ENCODE assay signal across 16 mouse cellular contexts in the genomic region with DNA sequence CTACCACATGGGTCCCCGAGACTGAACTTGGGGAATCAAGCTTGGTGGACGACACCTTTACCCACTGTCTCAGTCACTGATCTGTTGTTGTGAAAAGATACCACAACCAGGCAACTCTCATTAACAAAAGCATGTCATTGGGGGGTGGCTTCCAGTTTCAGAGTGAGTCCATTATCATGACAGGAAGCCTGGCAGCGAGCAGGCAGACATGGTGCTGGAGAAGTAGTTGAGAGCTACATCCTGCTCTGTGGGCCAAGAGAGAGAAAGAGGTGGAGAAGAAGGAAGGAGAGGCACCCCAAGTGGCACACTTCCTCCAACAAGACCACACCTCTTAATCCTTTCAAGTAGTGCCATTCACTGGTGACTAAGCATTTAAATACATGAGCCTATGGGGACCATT. TPM values are rescaled to one million over a fixed set of nuclear protein-coding genes. Genes with fewer than 3 reads are reported as not detected.
"Had no signal": no experiment of that assay in that cellular context is flagged by ENCODE, and none has a peak within 500 bp of the region (broad histone marks: within the 10 kb centered on the region; RNA-seq: fewer than 3 reads in every experiment).

No protein-coding gene starts in this region.

- H3K4me3 ChIP-seq: limb, embryonic 12.5 days; liver, embryonic 13.5 days; lung, embryonic 15.5 days; midbrain, embryonic 10.5 days; myocyte; neural tube, embryonic 12.5 days had no signal

- H3K27me3 ChIP-seq: limb, embryonic 12.5 days; lung, embryonic 15.5 days; neural tube, embryonic 12.5 days had no signal

- H3K27ac ChIP-seq: kidney, postnatal 0 days; limb, embryonic 12.5 days; liver, embryonic 13.5 days; lung, embryonic 15.5 days; macrophage; midbrain, embryonic 10.5 days; neural tube, embryonic 12.5 days; stomach, postnatal 0 days had no signal

- H3K4me1 ChIP-seq: limb, embryonic 12.5 days; lung, embryonic 15.5 days; neural tube, embryonic 12.5 days had no signal

- H3K9me3 ChIP-seq: limb, embryonic 12.5 days; liver, embryonic 13.5 days; lung, embryonic 15.5 days; midbrain, embryonic 10.5 days; neural tube, embryonic 12.5 days had no signal

- DNase-seq: kidney, adult 9 months; kidney, postnatal 36 days; liver; liver, embryonic 13.5 days; liver, postnatal 0 days; lung, postnatal 14 days; midbrain, embryonic 14.5 days; right cerebral cortex, postnatal 4 days had no signal

- H3K36me3 ChIP-seq: limb, embryonic 12.5 days; lung, embryonic 15.5 days; midbrain, embryonic 10.5 days; neural tube, embryonic 12.5 days had no signal

RNA-seq across cellular contexts. Expression of gene Fam83f, which starts 31.8 kb away (rescaled TPM):
- polyA plus RNA-seq: myocyte had no signal
